Mouse (Mus musculus): Measurements from ENCODE around the gene Chp1. TPM values are rescaled to one million over a fixed set of nuclear protein-coding genes. Genes with fewer than 3 reads are reported as not detected.
"Not testable (repeated sequence)": the region's sequence is repeated elsewhere in the genome, so short reads cannot be mapped to it uniquely, and the experiment has no call there.

The Chp1 gene
- total RNA-seq, 2 experiments from 2014 or later, result 306 to 408 TPM

- DNase-seq (ENCODE audit: low spot score in 2 of 2), result not testable (repeated sequence)
Measured at GRCm38 (mm10) chr2:119619002-119619401, 71.5 kb downstream of the Chp1 start.

DNA sequence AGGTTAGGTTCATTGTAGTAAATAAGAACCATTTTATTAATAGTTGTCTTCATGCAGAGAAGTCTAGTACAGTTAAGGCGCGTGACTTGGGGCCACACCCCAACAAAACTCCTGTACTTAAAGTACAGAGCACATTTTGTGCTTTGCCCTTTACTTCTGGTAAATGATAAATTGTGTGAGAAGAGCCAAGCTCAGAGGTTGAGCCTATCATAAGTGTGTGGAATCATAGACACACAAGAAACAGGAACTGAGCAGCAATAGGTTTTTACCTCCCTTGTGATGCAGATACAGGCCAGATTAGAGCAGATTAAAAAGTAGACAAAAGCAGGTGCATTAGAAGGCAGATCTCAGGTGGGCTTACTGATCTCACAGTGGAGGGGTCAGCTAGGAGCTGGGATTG is 73.8 kb downstream of the Chp1 start:
- no peak for DNase-seq (ENCODE audit: low spot score in 2 of 2)

Other genes with a start within 250 kb of the Chp1 start
- 10 to 100 TPM in 1 of 2 experiments, 1 to 10 TPM in 1; 9.7 to 10.5 TPM for gene Dll4, start 221.9 kb upstream of the Chp1 start, total RNA-seq (2021)
- 10 to 100 TPM in 1 of 2 experiments, 1 to 10 TPM in 1; 3.7 to 13.2 TPM for gene Chac1, start 196.5 kb upstream of the Chp1 start, total RNA-seq (2021)
- 10 to 100 TPM; 20.0 to 22.6 TPM for gene Ino80, start 70.0 kb upstream of the Chp1 start, total RNA-seq (2021)
- 1 to 10 TPM; 2.5 to 2.6 TPM for gene Exd1, start 70 bp upstream of the Chp1 start, total RNA-seq (2021)
- 1 to 10 TPM; 1.4 to 1.9 TPM for gene Nusap1, start 70.6 kb downstream of the Chp1 start, total RNA-seq (2021)
- gene Oip5, start 70.8 kb downstream of the Chp1 start, total RNA-seq (2021), result 1 to 10 TPM in 1 of 2 experiments, under 1 TPM in 1; 0.70 to 1.1 TPM
- 10 to 100 TPM; 39.1 to 45.4 TPM for gene Ndufaf1, start 115.1 kb downstream of the Chp1 start, total RNA-seq (2021)
- 10 to 100 TPM; 20.5 to 29.0 TPM for gene Rtf1, start 127.4 kb downstream of the Chp1 start, total RNA-seq (2021)
- 1 to 10 TPM; 2.1 to 4.0 TPM for gene Itpka, start 194.6 kb downstream of the Chp1 start, total RNA-seq (2021)
- 1 to 10 TPM in 1 of 2 experiments, under 1 TPM in 1; 0.99 to 1.1 TPM for gene Ltk, start 212.7 kb downstream of the Chp1 start, total RNA-seq (2021)
- 10 to 100 TPM; 12.5 to 14.4 TPM for gene Rpap1, start 239.8 kb downstream of the Chp1 start, total RNA-seq (2021)